Mouse (Mus musculus): ENCODE results near the gene 4933409G03Rik.
"Not testable (repeated sequence)": the region's sequence is repeated elsewhere in the genome, so short reads cannot be mapped to it uniquely, and the experiment has no call there.

4933409G03Rik gene

GRCm38 (mm10) chr2:68582113-68582512 is at the start of gene 4933409G03Rik:
Gene 4933409G03Rik, plus strand, starts transcription at chr2:68582413.
- DNase-seq (ENCODE audit: extremely low spot score, low spot score): no peak

GRCm38 (mm10) chr2:68544190-68544589 is 38.0 kb upstream of the 4933409G03Rik start:
- no peak for DNase-seq (ENCODE audit: extremely low spot score, low spot score)

- DNase-seq (ENCODE audit: extremely low spot score, low spot score): no peak
Measured at GRCm38 (mm10) chr2:68560821-68561220, 21.4 kb upstream of the 4933409G03Rik start.

- no peak for DNase-seq (ENCODE audit: extremely low spot score, low spot score)
Measured at GRCm38 (mm10) chr2:68563331-68563730, 18.9 kb upstream of the 4933409G03Rik start.

GRCm38 (mm10) chr2:68568361-68568760 is 13.9 kb upstream of the 4933409G03Rik start:
- DNase-seq (ENCODE audit: extremely low spot score, low spot score): no peak

GRCm38 (mm10) chr2:68572340-68572739 is 9.9 kb upstream of the 4933409G03Rik start:
- no peak for DNase-seq (ENCODE audit: extremely low spot score, low spot score)

GRCm38 (mm10) chr2:68592765-68593164 is 10.6 kb downstream of the 4933409G03Rik start:
- DNase-seq (ENCODE audit: extremely low spot score, low spot score): no peak

- not testable (repeated sequence) for DNase-seq (ENCODE audit: extremely low spot score, low spot score)
Measured at GRCm38 (mm10) chr2:68656186-68656585, 74.0 kb downstream of the 4933409G03Rik start, which contains the start of gene 4932414N04Rik. Gene 4932414N04Rik, plus strand, starts transcription at chr2:68656486.

Measured in neural tube, embryonic 10.5 days (tissue).